Mouse (Mus musculus) lung, postnatal 10 days (tissue): ENCODE measurements around the gene Lamtor1.

Source experiments
- DNase-seq: peaks from one replicate; pipeline ENCODE4 v3.0.0; 2021

The Lamtor1 gene

GRCm38 (mm10) chr7:101905561-101906286 lies at the start of gene Lamtor1:
Gene Lamtor1 (plus strand): TSS chr7:101905904.
- DNase-seq: peak; percentile 100

GRCm38 (mm10) chr7:101857094-101857493 lies 48.6 kb upstream of the Lamtor1 start, which contains the start of gene Folr2:
Gene Folr2 (minus strand): TSS chr7:101857194.
- DNase-seq: no peak

GRCm38 (mm10) chr7:101858362-101858761 lies 47.3 kb upstream of the Lamtor1 start:
- no peak for DNase-seq

DNA sequence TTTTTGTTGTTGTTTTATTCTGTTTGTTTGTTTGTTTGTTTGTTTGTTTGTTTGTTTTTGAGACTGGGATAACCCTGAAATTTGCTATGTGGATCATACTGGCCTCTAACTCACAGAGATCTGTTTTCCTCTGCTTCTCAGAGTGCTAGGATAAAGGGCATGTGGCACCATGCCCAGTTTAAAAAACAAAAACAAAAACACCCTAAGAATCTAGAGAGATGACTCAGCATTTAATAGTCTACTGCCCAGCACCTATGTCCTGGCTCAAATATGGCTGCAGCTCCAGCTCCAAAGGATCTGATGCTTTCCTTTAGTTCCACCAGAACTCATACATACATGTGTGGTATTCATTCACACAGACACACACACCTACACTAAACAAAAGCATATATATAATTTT lies 44.7 kb upstream of the Lamtor1 start:
- no peak for DNase-seq

DNA sequence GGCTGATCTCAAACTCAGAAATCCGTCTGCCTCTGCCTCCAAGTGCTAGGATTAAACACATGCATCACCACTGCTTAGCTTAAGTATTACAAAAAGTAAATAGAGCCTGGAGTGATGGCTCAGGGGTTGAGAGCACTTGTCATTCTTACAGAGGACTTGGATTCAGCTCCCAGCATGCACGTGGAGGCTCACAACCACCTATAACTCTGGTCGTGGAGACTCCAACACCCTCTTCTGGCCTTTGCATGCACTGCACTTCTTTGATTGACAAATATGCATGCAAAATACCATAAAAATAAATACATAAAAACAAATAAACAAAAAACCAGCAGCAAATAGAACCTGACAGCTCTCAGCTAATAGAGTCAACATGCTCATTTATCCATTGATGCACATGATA lies 43.4 kb upstream of the Lamtor1 start:
- no peak for DNase-seq

DNA sequence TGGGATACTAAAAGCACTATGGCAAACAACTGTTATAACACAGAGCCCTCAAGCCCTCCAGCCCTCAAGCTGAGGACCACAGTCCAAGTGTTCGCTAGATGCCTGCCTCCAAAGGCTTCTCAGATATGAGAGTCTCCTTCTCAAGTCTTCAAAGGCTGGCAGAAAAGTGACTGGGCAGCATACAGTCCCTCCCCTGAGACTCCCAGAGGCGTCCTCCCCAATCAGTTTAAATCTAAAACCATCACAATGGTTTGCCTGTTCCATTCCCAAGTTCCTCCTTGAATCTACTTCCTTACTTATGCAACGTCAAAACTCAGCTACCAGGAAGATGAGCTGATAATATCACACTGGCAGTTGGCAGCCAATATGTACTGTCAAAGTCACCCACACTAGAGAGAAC lies 42.3 kb upstream of the Lamtor1 start, which contains the start of gene Anapc15:
Gene Anapc15 (plus strand): TSS at position 301 of the 400 bp plus-strand sequence.
- DNase-seq: no peak

- DNase-seq: no peak
These were observed 39.0 kb upstream of the Lamtor1 start for GRCm38 (mm10) chr7:101866491-101867265.

DNA sequence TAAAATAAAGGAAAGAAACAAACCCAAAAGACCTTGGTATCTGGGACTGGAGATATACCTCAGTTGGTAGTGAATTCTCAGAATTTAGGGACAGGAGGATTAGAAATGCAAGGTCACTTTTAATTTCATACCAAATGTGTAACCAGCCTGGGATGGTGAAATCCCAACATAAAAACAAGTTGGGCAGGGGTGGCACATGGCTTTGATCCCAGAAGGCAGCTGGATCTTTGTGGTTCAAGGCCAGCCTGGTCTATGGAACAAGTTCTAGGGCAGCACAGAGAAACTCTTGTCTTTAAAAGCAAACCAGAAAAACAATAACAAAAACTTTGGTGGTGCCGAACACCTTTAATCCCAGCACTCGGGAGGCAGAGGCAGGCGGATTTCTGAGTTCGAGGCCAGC lies 38.2 kb upstream of the Lamtor1 start:
- DNase-seq: no peak

DNA sequence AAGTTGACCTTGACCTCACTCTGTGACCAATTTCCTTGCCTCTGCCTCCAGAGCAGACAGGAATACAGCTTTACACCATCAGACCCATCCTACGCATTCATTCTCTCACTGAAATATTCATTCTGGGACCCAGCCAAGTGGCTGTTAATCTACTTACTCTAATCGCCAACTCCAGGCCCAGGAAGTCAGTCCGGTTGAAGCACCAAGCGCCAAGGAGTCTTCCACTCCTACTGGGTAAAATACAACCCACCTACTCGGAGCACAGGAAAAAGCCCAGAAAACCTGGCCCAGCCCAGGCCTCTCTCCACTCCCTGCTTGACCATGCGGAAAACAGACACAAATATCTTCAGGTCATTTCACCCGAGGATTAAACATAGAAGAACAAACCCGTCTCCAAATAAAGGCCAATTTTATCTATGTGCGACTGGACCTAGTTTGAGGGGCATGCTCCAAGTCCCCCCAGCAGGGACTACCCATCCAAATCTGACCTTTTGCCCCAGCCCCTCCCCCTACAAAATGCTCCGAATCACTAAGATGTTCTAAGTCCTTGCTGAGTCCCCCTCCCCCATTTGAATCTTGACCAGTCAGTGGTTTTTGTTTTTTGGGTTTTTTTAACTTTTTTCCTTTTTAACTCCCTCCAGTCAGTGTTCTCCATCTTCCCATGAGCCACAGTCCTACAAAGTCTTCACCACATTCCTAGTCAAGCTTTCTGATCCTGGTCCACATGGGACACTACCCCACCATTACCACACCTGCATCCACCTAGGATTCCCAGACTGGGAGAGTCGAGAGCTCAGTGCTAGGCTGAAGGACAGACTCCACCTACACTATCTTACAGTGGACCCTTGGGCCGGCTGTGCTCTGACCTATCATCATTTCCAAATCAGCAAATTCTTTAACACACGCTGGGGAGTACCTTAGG lies 37.2 kb upstream of the Lamtor1 start:
- no peak for DNase-seq

DNA sequence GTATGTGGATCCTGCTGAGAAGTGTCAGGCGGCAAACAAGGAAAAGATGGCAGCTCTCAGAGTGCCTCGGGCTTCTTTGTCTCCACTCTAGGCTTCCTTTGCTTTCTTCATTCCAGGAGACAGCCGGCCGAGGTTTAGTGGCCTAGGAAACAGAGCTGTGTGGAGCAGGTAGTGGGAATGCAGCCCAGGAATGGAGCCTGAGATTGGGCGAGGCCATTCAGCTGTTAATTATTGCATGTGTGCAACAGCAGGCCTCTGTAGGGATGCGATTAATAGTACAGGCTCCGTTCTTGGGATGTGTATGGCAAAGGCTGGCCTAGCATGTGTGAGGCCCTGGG lies 36.6 kb upstream of the Lamtor1 start:
- no peak for DNase-seq

GRCm38 (mm10) chr7:101870629-101871028 lies 35.1 kb upstream of the Lamtor1 start, which contains the start of gene Folr1:
Gene Folr1 (minus strand): TSS chr7:101870788.
- no peak for DNase-seq

- DNase-seq: no peak
These were observed 34.4 kb upstream of the Lamtor1 start for GRCm38 (mm10) chr7:101871296-101871695.

- DNase-seq: no peak
These were observed 29.7 kb upstream of the Lamtor1 start for GRCm38 (mm10) chr7:101875978-101876377.

- no peak for DNase-seq
These were observed 24.8 kb upstream of the Lamtor1 start for GRCm38 (mm10) chr7:101880855-101881254.

- DNase-seq: no peak
These were observed 23.1 kb upstream of the Lamtor1 start for GRCm38 (mm10) chr7:101882413-101883154.

GRCm38 (mm10) chr7:101884160-101884559 lies 21.5 kb upstream of the Lamtor1 start:
- no peak for DNase-seq

DNA sequence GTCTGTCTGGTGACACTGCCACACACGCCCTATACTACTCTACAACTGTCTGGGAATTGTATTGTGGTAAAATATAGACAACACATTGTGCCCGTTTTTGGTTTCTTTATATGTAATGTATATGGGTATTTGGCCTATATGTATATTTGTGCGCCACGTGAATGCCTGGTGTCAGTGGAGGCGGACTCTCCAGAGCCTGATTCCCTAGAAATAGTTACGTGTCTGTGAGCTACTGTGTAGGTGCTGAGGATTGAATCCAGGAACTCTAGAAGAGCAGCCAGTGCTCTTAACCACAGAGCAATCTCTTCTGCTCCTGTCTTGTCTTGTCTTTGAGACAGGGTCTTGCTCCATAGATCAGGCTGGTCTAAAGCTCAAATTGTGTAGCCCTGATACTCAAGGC lies 19.4 kb upstream of the Lamtor1 start:
- no peak for DNase-seq

DNA sequence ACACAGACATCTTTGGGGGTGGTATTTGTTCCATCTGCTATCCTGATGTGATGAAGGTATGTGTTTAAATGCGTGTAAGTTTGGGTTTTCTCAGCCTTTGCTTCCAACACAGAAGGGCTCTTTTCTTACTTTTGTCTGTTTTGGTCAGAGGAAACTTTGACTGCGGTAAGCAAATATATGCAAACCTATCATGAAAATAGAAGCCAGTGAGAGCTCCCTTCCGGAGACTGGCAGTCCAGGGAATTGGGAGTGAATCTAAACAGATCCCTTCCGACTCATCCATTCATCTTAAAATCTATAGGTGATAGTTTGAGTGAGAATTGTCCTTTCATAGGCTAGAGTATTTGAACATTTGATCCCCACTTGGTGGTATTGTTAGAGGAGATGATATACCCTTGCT lies 17.2 kb upstream of the Lamtor1 start:
- DNase-seq: no peak

- DNase-seq: no peak
These were observed 10.0 kb upstream of the Lamtor1 start for GRCm38 (mm10) chr7:101895695-101896094.

GRCm38 (mm10) chr7:101896104-101897066 lies 9.3 kb upstream of the Lamtor1 start:
- DNase-seq: peak; percentile 98
